Mouse (Mus musculus) 3T3-L1 (cell line): Measurements from ENCODE around the gene Vmn1r67.

Experiments
- DNase-seq: peaks from one replicate; pipeline ENCODE4 v3.0.0-alpha.2; 2015; ENCODE audit warnings: low read depth, low spot score

Vmn1r67 gene

DNA sequence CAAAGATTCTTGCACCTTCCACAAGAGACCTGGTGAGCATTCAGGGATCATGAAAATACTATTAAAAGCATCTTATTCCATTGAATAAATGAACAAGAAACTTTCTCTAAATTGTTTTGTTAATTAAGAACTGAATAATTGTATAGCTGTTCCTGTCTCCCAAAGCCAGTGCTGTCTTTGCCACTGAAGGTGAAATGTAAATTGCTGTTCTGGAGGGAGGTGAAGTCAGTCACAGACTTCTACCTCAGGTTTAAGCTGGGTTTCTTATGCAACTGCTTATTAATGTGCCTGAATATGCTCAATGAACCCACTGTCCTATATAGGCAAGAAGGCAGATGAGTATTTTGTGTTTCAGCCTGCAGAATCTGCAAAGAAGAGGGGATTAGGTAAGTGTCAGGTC is at the start of gene Vmn1r67:
TSS of gene Vmn1r67 (plus strand) at position 301 of the 400 bp plus-strand sequence.
- DNase-seq = no peak

DNA sequence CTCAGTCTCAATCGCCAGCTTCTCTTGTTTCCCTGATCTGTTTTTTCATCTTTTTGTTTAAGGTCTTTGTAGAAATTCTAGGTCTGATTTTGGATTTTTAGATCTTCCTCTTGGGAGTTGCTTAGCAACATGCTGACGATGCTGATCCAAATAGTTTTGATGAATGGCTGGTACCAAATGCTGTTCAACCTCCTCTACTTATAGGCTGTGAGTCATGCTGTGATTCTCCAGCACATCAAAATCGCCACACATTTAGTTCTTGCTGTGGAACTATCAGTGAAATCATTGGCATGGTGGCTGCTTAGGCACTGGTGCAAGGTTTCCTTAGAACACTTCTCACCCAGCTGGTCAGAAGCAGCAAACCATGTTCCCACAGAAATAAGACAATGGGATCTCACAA is 15.0 kb downstream of the Vmn1r67 start:
- no peak for DNase-seq

DNA sequence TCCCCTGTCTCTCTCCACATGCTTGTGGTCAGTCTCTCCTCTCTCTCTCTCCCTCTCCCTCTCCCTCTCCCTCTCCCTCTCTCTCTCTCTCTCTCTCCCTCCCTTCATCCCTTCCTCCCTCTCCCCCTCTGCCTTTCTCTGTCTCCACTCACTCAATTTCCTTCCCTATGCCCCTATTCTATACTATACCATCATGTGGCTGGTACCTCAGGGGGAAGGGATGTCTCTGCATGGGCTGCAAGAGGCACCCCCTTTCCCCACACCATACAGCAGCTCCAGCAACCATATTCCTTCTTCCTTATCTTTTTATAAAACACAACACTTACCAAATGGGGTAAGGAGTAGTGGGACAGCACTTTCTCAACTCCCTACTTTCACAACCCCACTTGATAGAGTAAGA is 36.7 kb downstream of the Vmn1r67 start:
- DNase-seq = no peak

DNA sequence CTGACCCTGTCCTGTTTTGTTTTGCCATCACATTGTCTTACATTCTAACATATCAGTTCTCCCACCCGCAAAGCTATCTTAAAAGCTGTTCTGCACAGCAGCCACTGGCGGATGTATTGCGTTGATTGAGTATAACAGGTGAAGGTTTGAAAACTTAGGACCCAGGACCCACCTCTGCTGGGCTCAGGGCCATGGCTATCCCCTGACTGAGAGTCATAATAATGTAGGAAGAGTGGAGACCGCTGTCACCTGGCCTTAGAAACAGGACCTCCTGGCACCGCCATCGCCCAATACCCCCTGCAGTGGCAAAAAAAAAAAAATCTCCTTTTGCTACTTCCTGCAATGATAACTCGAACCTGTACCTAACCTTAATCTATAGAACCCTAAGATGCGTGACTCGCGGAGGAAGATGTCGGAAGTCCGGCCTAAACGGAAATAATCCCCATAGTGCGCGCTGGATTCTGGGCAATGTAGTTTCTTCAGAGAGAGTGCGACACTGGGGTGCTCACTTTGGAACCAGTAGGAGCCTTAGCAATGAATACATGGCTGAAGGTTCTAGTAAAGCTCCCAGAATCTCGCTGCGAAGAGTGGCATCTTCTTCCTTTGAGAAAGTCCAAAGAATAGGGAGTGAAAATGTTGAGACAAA is 37.6 kb downstream of the Vmn1r67 start:
- DNase-seq = no peak

DNA sequence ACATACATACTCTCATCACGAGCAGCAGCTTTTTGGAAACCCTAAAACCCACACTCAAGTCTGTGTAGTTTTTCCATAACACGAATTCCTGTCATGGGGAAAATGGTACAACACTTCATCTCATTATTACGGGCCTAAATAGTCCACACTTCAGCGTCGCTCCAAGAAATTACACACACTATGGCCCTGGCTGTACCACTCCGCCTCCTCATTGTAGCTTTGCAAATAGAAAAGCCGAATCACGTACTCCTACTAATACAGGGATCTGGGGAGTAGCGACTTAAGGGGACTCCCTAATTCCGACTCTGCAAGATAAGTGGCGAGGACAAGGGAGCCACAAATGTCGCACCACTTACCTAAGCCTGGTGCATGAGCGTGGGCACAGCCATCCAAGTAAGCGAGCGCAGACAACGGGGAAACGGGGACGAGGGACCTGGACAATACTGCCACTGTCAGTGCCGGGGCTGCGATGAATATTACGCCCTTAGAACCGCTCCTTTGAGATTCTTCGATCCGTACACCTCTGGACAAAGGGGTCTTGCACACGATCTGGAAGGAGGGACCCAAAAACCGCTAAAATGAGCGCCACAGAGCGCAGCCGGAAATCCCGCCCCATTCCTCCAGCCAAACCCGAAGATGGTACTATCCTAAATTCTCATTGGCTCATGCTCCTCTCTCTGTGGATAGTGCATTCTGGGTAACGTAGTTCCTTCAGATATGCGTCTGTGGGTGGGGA is 51.8 kb downstream of the Vmn1r67 start, which contains the start of gene Zik1:
TSS of gene Zik1 (minus strand) at position 609 of the 736 bp plus-strand sequence.
- DNase-seq = peak; percentile 78

DNA sequence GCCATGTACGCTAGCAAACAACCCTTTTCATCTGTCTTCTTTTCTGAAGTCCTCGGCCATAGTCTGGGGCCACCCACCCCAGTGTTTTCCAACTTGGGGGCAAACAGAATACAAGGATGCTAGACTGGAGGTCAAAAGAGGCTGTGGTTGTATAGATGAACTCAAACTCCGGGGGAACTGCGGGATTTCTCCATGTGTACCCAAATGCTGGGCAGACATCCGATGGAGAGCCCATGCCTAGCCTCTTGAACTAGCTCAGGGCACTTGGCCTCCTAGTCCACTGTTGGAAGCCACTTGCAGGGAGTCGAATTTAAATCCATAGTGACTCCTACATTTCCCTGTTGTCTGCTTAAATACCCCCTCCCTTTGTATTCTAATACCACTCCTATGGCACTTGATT is 52.4 kb downstream of the Vmn1r67 start:
- no peak for DNase-seq
